Mouse (Mus musculus) liver, adult 10 weeks (tissue): ENCODE measurements around the gene Josd1. TPM values are rescaled to one million over a fixed set of nuclear protein-coding genes. Genes with fewer than 3 reads are reported as not detected.

Experiments
- polyA plus RNA-seq: library from polyadenylated mRNA; stranded (reverse); fragments of 350-450 nt; fragmentation: Illumina TruSeq; extraction: RNeasy Lipid Tissue Mini Kit (QIAGEN cat#74804); gene quantifications from one replicate; pipeline ENCODE4 v1.2.3, GENCODE M21; 2014; ENCODE audit warnings: low read depth, low replicate concordance

The Josd1 gene
- polyA plus RNA-seq, result 13.7 TPM

GRCm38 (mm10) chr15:79687646-79688267, at the start of gene Josd1:
Gene Josd1 (minus strand): TSS chr15:79687919.

DNA sequence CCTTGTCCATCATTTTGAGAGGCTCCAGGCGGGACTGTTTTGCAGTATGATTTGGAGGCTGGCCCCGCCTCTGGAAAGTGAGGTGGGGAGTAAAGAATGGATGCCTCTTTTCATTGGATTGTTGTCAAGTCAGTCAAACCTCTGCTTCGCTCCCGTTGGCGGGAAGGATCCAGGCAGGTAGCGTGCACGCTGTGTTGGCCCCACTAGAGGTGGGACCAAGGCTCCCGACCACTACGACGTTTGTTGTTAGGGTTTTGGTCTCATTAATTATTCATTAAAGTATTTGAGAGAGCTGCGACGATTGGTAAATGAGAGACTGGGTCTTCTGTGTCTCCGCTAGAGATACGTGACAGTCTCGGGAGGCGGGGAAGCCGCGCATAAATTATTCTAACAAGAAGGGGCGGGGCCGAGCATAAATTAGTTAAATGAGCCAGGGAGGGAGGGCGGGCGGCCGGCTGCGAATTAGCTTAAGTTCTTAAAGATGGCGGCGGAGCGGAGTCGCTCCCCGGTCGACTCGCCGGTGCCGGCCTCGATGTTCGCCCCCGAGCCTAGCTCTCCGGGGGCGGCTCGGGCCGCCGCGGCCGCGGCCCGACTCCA, 2.8 kb upstream of the Josd1 start, which contains the start of gene Gtpbp1:
Gene Gtpbp1, plus strand, starts transcription at position 420 of the 597 bp plus-strand sequence.

GRCm38 (mm10) chr15:79670249-79670971, 17.3 kb downstream of the Josd1 start, which contains the start of gene Tomm22:
Gene Tomm22 (plus strand): TSS chr15:79670861.

GRCm38 (mm10) chr15:79658531-79659375, 29.0 kb downstream of the Josd1 start, which contains the start of the genes Fam227a and Cby1:
Gene Fam227a (minus strand): TSS chr15:79658956.
Gene Cby1 (plus strand): TSS chr15:79659199.

Other genes starting within 250 kb of the Josd1 start
- gene Csnk1e, start 232.4 kb downstream of the Josd1 start, polyA plus RNA-seq, result 1.4 TPM
- gene Kcnj4, start 182.7 kb downstream of the Josd1 start, polyA plus RNA-seq, result not detected
- 0.48 TPM for gene Kdelr3, start 171.5 kb downstream of the Josd1 start, polyA plus RNA-seq
- 120 TPM for gene Ddx17, start 141.2 kb downstream of the Josd1 start, polyA plus RNA-seq
- not detected for gene Dmc1, start 82.8 kb downstream of the Josd1 start, polyA plus RNA-seq
- 0.82 TPM for gene Fam227a, start 29.0 kb downstream of the Josd1 start, polyA plus RNA-seq
- 1.2 TPM for gene Cby1, start 28.7 kb downstream of the Josd1 start, polyA plus RNA-seq
- gene Tomm22, start 17.1 kb downstream of the Josd1 start, polyA plus RNA-seq, result 134 TPM
- gene Gtpbp1, start 2.9 kb upstream of the Josd1 start, polyA plus RNA-seq, result 1.3 TPM
- 5.8 TPM for gene Sun2, start 54.6 kb upstream of the Josd1 start, polyA plus RNA-seq
- 0.90 TPM for gene Dnal4, start 89.9 kb upstream of the Josd1 start, polyA plus RNA-seq
- gene Nptxr, start 116.8 kb upstream of the Josd1 start, polyA plus RNA-seq, result not detected
- gene Npcd, start 146.3 kb upstream of the Josd1 start, polyA plus RNA-seq, result not detected
- 0.53 TPM for gene Cbx6, start 146.8 kb upstream of the Josd1 start, polyA plus RNA-seq
- 1.8 TPM for gene Apobec3, start 203.7 kb upstream of the Josd1 start, polyA plus RNA-seq